Mouse (Mus musculus) embryonic fibroblast, embryonic 13.5 days (primary cell): Measurements from ENCODE around the gene Tia1.

Experiments
- CTCF ChIP-seq: IDR thresholded peaks from 2 replicates; pipeline ENCODE4 v1.5.1; 2011; ENCODE audit warnings: mild to moderate bottlenecking, control low read depth, low read length, moderate library complexity, borderline replicate concordance; ENCODE audit not compliant: insufficient read depth
- POLR2A ChIP-seq: IDR thresholded peaks from 2 replicates; pipeline ENCODE4 v1.6.1; 2011; ENCODE audit warnings: low read depth, mild to moderate bottlenecking, control low read depth, low read length, moderate library complexity

- TF ChIP-seq POLR2A (no peak), CTCF (no peak)
Measured at GRCm38 (mm10) chr6:86402681-86403607, 1.1 kb upstream of the Tia1 start.
